Mouse (Mus musculus) layer of hippocampus, adult 8-10 months (tissue): ENCODE results near the gene Proca1. TPM values are rescaled to one million over a fixed set of nuclear protein-coding genes. Genes with fewer than 3 reads are reported as not detected.

Experiments used
- DNase-seq, 2 experiments: peaks; one replicate each; pipeline ENCODE4 v3.0.0; 2022; ENCODE audit warnings: low spot score in 2 of 2
- microRNA-seq, 2 experiments: library from miRNA; unstranded; fragments of <30 nt; microRNA quantifications; one replicate each; pipeline ENCODE4 v1.2.0; 2022
- total RNA-seq, 4 experiments: library from RNA; stranded (reverse); gene quantifications; 2 replicates each; pipeline ENCODE4 v1.2.4; 2022

The Proca1 gene
- total RNA-seq, 4 experiments from 2014 or later = 3.9 to 5.9 (median 4.9) TPM

- no peak for DNase-seq
These were observed 20.1 kb downstream of the Proca1 start for GRCm38 (mm10) chr11:78213086-78213817.

- peak in 1 of 2 experiments; percentile 56 for DNase-seq
These were observed 22.6 kb downstream of the Proca1 start for GRCm38 (mm10) chr11:78215709-78216317.

GRCm38 (mm10) chr11:78223586-78223985, 30.4 kb downstream of the Proca1 start:
- DNase-seq = no peak

- no peak for DNase-seq
These were observed 38.3 kb downstream of the Proca1 start for GRCm38 (mm10) chr11:78231518-78231917.

GRCm38 (mm10) chr11:78240193-78240857, 47.1 kb downstream of the Proca1 start:
- peak; percentile 70 to 72 for DNase-seq

GRCm38 (mm10) chr11:78245261-78245626, 52.1 kb downstream of the Proca1 start:
- DNase-seq = no peak

- peak; percentile 84 to 85 for DNase-seq
These were observed 52.6 kb downstream of the Proca1 start, which contains the start of the genes Sdf2 and Supt6 for GRCm38 (mm10) chr11:78245627-78246317. Gene Sdf2, plus strand, starts transcription at chr11:78245746. Gene Supt6, minus strand, starts transcription at chr11:78245987.

- no peak for DNase-seq
These were observed 53.3 kb downstream of the Proca1 start for GRCm38 (mm10) chr11:78246318-78247011.

GRCm38 (mm10) chr11:78247012-78247348, 53.8 kb downstream of the Proca1 start:
- DNase-seq = no peak

- no peak for DNase-seq
These were observed 54.5 kb downstream of the Proca1 start for GRCm38 (mm10) chr11:78247727-78248140.

Small RNAs within 50 kb of the gene (microRNA-seq; reads per million reads assigned to microRNA genes)
- gene Mir7653 = 0 to 0.96 reads per million in 2 experiments

Other genes starting within 250 kb of the Proca1 start
- gene Phf12, start 210.6 kb upstream of the Proca1 start, total RNA-seq = 10 to 100 TPM; 56.1 to 64.4 (median 61.1) TPM
- gene Dhrs13, start 161.1 kb upstream of the Proca1 start, total RNA-seq = 1 to 10 TPM; 4.0 to 5.2 (median 4.8) TPM
- gene Flot2, start 155.5 kb upstream of the Proca1 start, total RNA-seq = 10 to 100 TPM; 75.9 to 79.8 (median 76.1) TPM
- gene Eral1, start 113.0 kb upstream of the Proca1 start, total RNA-seq = 10 to 100 TPM; 15.8 to 21.7 (median 21.2) TPM
- gene Fam222b, start 98.7 kb upstream of the Proca1 start, total RNA-seq = 10 to 100 TPM; 27.4 to 30.0 (median 28.1) TPM
- 10 to 100 TPM in 3 of 4 experiments, 1 to 10 TPM in 1; 9.2 to 11.1 (median 10.4) TPM for gene Traf4, start 27.8 kb upstream of the Proca1 start, total RNA-seq
- 1 to 10 TPM; 3.0 to 3.5 (median 3.3) TPM for gene Nek8, start 16.7 kb upstream of the Proca1 start, total RNA-seq
- gene Tlcd1, start 16.7 kb upstream of the Proca1 start, total RNA-seq = 10 to 100 TPM; 16.6 to 24.8 (median 23.8) TPM
- 100 to 1,000 TPM; 606 to 878 (median 722) TPM for gene Rpl23a, start 9.8 kb upstream of the Proca1 start, total RNA-seq
- 10 to 100 TPM; 28.2 to 39.4 (median 36.4) TPM for gene Rab34, start 5.0 kb upstream of the Proca1 start, total RNA-seq
- gene Sdf2, start 52.4 kb downstream of the Proca1 start, total RNA-seq = 10 to 100 TPM; 61.6 to 67.7 (median 62.3) TPM
- 100 to 1,000 TPM; 124 to 126 (median 125) TPM for gene Supt6, start 52.6 kb downstream of the Proca1 start, total RNA-seq
- 100 to 1,000 TPM; 181 to 208 (median 193) TPM for gene 2610507B11Rik, start 68.4 kb downstream of the Proca1 start, total RNA-seq
- 10 to 100 TPM in 1 of 4 experiments, 1 to 10 TPM in 3; 4.3 to 11.8 (median 7.3) TPM for gene BC030499, start 97.4 kb downstream of the Proca1 start, total RNA-seq
- gene Spag5, start 108.1 kb downstream of the Proca1 start, total RNA-seq = 1 to 10 TPM; 5.8 to 9.4 (median 7.1) TPM
- 1,000 to 10,000 TPM in 1 of 4 experiments, 100 to 1,000 TPM in 3; 734 to 1,027 (median 804) TPM for gene Aldoc, start 129.6 kb downstream of the Proca1 start, total RNA-seq
- 10 to 100 TPM; 58.9 to 64.6 (median 62.2) TPM for gene Pigs, start 135.0 kb downstream of the Proca1 start, total RNA-seq
- 10 to 100 TPM; 30.9 to 37.3 (median 34.9) TPM for gene Unc119, start 150.1 kb downstream of the Proca1 start, total RNA-seq
- under 1 TPM in 1 of 4 experiments, not detected in 3; 0.10 TPM for gene Foxn1, start 193.2 kb downstream of the Proca1 start, total RNA-seq
- not detected for gene Slc13a2, start 228.8 kb downstream of the Proca1 start, total RNA-seq